Mouse (Mus musculus) olfactory bulb, adult 2 months (tissue): ENCODE data around the gene Olfr123.

Experiments
- CTCF ChIP-seq: fragments of 200-500 bp; IDR thresholded peaks from 2 replicates; pipeline ENCODE4 v1.5.1; 2012; ENCODE audit warnings: low read depth, mild to moderate bottlenecking, low read length, moderate library complexity; ENCODE audit not compliant: insufficient read depth
- POLR2A ChIP-seq: fragments of 200-500 bp; IDR thresholded peaks from 2 replicates; pipeline ENCODE4 v1.6.1; 2012; ENCODE audit warnings: mild to moderate bottlenecking, low read depth, low read length, moderate library complexity; ENCODE audit not compliant: insufficient read depth

GRCm38 (mm10) chr17:37832649-37833048 lies 39.3 kb downstream of the Olfr123 start, which contains the start of gene Olfr125:
- TF ChIP-seq CTCF (no peak), POLR2A (no peak)
